Mouse (Mus musculus) left cerebral cortex, postnatal 25 days (tissue): ENCODE measurements around the gene Poc5. TPM values are rescaled to one million over a fixed set of nuclear protein-coding genes. Genes with fewer than 3 reads are reported as not detected.

ENCODE experiments used
- DNase-seq, 2 experiments: peaks; one replicate each; pipeline ENCODE4 v3.0.0; 2022; ENCODE audit warnings: low spot score in 2 of 2, mixed read lengths in 1 of 2
- intact Hi-C: fragments of 180-260 bp; cut with DNase I; formaldehyde crosslinking; loops from one replicate; pipeline ENCODE4 v1.15.1; 2025
- total RNA-seq, 2 experiments: library from RNA; stranded (reverse); gene quantifications; 2 replicates each; pipeline ENCODE4 v1.2.3; 2021

The Poc5 gene
- total RNA-seq, 2 experiments from 2014 or later = 32.4 to 33.9 TPM

GRCm38 (mm10) chr13:96428531-96428930 lies 40.4 kb downstream of the Poc5 start:
- intact Hi-C loops = no loop called here
- DNase-seq = no peak

DNA sequence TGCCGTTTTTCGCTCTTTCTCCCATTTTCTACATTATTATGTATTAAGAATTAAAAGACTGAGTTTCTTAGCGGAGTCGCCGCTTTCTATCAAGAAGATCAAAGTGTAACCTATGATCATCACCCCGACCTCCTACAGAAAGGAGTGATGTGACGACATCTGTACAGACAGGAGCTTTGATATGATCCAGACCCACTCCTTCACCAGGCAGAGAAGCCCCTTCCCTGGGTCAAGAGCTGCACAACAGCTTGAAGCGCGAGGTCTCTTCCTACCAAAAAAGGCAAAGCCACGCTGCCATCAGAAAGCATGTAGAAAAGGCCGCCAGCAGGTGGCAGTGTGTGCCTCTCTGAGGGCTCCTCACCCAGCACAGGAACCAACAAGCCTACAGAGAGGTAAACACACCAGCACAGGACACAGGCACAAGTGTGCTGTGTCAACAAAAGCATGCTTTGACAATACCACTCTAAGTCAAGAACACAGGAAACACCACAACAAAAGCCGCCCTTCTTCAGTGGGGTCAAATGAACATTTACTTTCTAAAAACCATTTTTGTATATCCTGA lies 43.6 kb downstream of the Poc5 start:
- DNase-seq = peak; percentile 87 to 91
- intact Hi-C loops = loop anchor here (1.0 kb wide), 1 partner anchor 162 kb away; no protein-coding TSS in a partner anchor

- intact Hi-C loops = no loop called here
- DNase-seq = no peak
Measured at GRCm38 (mm10) chr13:96432376-96432811, 44.3 kb downstream of the Poc5 start.

DNA sequence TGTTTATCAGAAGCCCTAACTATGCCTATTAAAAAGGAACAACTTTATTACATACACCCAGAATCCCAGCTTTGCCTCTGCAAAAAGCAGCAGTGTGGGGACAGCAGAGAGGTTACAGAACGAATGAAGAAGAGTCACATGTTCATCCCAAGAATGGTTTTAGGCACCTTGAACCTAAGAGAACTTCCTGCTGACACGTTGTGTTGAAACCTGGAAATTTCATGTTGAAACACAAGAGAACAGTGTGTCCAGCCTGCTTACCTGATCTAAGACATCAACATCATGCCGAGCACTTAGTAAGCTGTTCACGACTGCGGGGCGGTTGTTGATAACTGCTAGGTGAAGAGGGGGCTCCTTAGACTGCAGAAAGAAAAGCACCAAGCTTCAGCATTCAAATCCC lies 44.9 kb downstream of the Poc5 start:
- intact Hi-C loops = no loop called here
- DNase-seq = no peak

- intact Hi-C loops = loop anchor here (2.0 kb wide), 1 partner anchor 109 kb away; the partner anchor contains the start of genes Col4a3bp and Polk
- DNase-seq = no peak
Measured at GRCm38 (mm10) chr13:96433648-96434190, 45.6 kb downstream of the Poc5 start.

DNA sequence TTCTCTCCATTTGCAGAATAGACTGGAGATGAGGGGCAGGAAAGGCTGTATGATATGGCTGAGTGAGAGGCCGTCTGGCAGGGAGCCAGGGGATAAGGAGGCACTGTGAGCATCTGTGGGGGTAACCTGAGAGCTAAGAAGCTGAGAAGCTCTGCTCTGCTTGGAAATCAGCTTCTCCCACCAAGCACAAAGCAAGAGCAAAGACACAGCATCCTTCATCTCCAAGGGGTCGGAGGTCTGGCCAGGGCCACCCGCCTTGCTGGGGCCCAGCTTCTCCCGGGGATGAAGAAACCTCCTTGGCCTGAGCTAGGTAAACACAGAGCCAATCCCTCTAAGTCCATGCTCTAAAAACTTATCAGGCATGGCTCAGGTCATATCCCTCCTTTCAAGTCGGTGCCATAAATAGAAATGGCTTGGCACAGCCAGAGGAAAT lies 46.8 kb downstream of the Poc5 start:
- DNase-seq = no peak
- intact Hi-C loops = loop anchor here (2.0 kb wide), 1 partner anchor 108 kb away; the partner anchor contains the start of genes Col4a3bp and Polk

DNA sequence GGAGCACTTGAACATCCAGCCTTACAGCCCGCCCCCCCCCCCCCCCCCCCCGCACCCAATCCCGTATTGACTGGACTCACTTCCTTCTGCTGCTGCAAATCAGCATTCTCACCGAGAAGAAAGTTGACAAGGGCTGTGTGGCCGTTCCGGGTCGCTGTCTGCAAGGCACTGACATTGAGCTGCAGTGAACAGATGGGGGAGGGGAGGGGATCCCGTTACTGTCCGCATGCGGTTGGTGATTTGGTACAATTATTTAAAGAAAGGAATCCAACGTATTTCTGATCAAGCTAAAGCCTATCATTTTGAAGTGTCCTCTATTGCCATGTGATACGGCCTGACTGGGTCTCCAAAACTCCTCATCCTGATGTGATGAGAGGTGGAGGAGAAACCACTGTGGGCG lies 47.7 kb downstream of the Poc5 start:
- no peak for DNase-seq
- intact Hi-C loops = loop anchor here (2.0 kb wide), 1 partner anchor 107 kb away; the partner anchor contains the start of genes Col4a3bp and Polk

DNA sequence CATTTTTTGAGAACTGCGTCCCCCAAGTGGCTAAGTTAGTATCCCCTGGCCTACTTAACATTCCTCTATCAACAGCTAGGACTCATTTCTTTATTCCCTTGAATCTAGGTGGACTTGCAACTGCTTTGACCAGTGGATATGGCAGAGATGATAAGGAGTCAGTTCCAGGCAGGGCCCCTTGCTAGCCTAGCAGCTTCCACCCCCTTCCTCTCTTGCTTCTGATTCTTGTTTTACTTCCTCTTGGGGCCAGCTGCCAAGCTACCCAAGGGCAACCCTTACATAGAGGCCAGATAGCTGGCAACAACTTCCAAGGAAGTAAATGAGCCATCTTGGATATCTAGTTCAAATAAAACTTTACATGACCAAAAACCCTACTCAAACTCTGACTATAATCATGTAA lies 48.8 kb downstream of the Poc5 start:
- intact Hi-C loops = no loop called here
- no peak for DNase-seq

- no peak for DNase-seq
- intact Hi-C loops = no loop called here
Measured at GRCm38 (mm10) chr13:96440436-96440835, 52.3 kb downstream of the Poc5 start.

DNA sequence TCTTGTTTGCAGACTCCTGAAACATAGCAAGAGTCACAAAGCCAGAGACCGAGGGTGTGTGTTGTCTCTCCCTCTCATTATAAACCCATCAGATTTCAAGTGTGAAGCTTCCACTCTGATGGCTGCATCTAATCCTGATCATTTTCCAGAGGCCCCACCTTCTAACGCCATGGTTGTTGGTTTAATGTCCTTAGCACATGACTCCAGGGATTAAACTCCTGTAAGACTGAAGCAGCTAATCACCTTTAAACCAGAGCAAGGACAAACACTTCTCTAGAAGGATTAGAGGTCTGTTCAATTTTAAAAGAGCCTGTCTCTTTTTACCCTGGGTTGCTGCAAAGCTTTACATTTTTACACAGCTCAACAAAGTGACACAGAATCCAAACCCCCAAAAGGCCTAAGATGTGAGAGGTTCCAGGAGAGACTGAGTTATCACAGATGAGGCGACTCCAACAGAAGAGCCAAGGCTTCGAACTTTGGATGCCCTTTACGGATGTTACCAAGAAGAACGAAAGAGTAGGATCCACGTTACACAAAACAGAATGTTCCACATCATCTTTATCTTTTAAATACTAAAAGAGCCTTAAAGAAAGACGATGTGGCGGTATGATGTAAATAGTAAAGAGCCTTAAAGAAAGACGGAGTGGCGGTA lies 62.2 kb downstream of the Poc5 start:
- DNase-seq = no peak
- intact Hi-C loops = no loop called here

GRCm38 (mm10) chr13:96450869-96451268 lies 62.8 kb downstream of the Poc5 start:
- no peak for DNase-seq
- intact Hi-C loops = no loop called here

DNA sequence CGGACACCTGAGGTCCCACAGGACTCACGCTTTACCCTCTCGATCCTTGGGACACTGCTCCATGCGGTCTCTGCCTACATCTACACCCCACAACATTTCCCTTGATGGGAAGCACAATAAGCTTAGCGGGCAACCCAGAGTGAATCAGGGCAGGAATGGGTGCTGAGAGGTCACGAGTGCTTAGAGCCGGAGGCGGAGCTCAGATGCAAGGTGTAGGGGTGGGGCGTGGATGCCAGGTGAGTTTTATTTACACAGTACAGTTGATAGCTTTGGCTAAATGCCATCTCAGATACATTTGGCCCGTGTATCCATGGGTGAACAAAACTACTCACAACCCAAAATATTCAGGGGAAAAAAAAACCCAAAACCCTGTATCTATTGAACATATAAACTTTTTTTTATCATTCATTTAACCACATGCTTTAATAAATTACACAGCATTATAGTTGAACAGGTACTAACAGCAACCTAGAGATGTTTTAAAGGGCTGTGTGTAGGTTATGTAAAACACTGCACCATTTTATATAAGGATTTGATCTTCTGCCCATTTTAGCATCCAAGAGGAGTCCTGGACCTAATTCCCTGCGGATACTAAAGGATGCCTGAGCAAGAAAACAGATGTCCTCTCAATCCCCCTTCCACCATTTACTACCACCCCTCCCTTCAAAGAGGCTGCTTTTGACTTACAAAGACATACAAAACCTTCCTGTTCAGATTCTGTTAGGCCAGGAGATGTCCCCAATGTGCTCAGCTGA lies 63.5 kb downstream of the Poc5 start:
- intact Hi-C loops = no loop called here
- DNase-seq = no peak

DNA sequence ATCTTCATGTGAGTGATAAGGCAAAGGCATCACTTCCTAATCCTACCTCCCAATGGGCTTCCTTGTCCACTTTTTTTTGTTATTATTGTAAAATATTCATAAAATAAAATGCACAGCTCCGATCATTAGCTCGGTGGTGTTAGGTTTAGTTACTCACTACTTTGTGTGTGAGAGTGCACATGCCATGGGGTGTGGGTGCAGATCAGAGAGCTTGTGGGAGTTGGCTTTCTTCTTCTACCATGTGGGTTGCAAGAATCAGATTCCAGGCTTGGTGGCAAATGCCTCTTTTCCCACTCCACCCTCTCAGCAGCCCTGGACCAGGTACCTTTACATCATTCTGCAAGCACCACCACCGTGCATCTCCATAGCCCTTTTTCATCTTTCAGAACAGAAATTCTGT lies 64.5 kb downstream of the Poc5 start:
- intact Hi-C loops = no loop called here
- no peak for DNase-seq

DNA sequence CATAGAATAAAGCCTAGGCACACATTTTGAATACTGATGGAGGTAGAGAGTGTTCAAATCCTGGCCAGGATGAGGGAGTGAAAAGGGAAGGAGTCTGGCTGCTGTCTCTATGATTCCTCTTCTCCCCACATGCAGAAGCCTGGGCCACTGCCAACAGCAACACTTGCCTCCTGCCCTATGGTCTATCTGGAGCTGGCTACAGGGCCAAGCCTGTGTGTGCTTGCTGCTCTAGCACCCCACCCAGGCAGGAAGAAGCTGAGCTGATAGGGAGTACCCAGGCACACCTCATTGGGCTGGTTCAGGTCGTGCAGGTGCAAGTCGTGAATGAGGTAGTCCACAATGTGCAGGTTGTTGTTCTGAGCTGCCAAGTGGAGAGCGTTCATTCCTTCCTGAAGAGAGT lies 66.2 kb downstream of the Poc5 start:
- no peak for DNase-seq

GRCm38 (mm10) chr13:96457566-96457965 lies 69.5 kb downstream of the Poc5 start:
- DNase-seq = no peak
- intact Hi-C loops = no loop called here

More for the DNA sequence above, 66.2 kb downstream of the Poc5 start:
- intact Hi-C loops = no loop called here

GRCm38 (mm10) chr13:96458018-96458417 lies 69.9 kb downstream of the Poc5 start:
- intact Hi-C loops = no loop called here

DNA sequence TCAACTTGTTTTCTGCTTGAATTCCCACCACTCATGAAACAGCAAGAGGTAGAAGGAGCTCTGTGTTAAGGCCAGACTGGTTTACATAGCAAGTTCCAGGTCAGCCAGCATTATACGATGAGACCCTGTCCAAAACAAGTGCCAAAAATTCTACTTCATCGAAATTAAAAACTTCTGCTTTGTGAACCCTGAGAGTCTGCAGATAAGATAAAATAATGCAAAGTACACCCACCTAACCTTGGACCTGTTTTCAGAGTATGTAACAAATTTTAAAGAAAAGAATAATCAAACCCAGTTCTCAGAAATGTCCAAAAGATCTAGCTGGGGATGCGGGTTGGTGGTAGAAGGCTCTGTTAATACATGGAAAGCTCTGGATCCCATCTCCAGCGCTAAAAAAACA lies 70.5 kb downstream of the Poc5 start:
- intact Hi-C loops = no loop called here
- no peak for DNase-seq

More at GRCm38 (mm10) chr13:96458018-96458417, 69.9 kb downstream of the Poc5 start:
- DNase-seq = peak in 1 of 2 experiments; percentile 16

DNA sequence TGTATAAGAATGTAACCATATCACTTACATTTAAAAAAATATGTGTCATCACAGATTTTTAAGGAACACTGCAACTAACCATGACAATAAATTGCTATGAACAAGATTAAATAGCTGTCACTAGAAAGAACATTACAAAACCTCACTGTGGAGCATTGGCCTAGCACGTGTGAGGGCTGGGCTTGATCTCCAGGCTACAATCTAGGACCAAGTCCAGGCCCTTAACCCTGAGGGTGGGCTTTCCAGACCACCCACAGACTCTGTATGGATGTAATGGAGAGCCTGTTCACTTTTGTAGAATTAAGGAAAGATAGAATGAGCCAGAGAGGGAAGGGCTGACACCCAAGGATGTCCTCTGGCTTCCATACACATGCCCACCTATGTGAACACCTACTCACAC lies 74.5 kb downstream of the Poc5 start:
- DNase-seq = no peak
- intact Hi-C loops = no loop called here

DNA sequence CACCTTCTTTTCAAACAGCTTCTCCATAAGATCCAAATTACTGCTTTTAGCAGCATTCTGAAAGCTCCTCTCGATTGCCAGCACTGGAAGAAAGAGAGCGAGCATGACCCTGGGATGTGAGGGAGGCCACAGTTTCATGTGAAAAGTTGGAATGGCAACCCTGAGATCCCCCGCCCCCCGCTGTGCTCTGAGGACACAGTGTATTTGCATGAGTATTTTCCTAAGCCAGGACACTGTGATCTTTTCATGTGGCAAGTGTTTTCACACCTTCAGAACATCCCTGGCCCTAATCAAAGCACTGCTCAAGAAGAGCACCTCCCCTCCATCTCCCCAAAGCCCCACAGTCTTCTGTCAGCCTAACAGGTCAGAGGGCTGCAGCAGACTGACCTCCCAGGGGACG lies 77.2 kb downstream of the Poc5 start:
- intact Hi-C loops = no loop called here

More for the DNA sequence above, 77.2 kb downstream of the Poc5 start:
- no peak for DNase-seq
